Mouse (Mus musculus): Measurements from ENCODE around the gene Prkaa2. TPM values are rescaled to one million over a fixed set of nuclear protein-coding genes. Genes with fewer than 3 reads are reported as not detected.

Gene Prkaa2
- polyA plus RNA-seq, 1 experiment from 2014 or later = 0.72 TPM

Other genes with a start within 250 kb of the Prkaa2 start
- gene C8a, start 233.5 kb downstream of the Prkaa2 start, polyA plus RNA-seq (2014; fragmentation: Nextera tagmentation; extraction: Ambion mirVana) = not detected in 2 replicates
- gene Fyb2, start 196.4 kb downstream of the Prkaa2 start, polyA plus RNA-seq (2014; fragmentation: Nextera tagmentation; extraction: Ambion mirVana) = 0.08 TPM in 1 of 2 replicates, not detected in the other
- 76.1 and 81.8 TPM in 2 replicates for gene Plpp3, start 47.5 kb upstream of the Prkaa2 start, polyA plus RNA-seq (2014; fragmentation: Nextera tagmentation; extraction: Ambion mirVana)

Data from limb, embryonic 11.5 days (tissue).